Mouse (Mus musculus): Measurements from ENCODE around the gene Sod3. TPM values are rescaled to one million over a fixed set of nuclear protein-coding genes. Genes with fewer than 3 reads are reported as not detected.
A peak's percentile ranks its signal among the peaks of the same experiment; 100 is the strongest.

Gene Sod3
- polyA plus RNA-seq, 1 experiment = 19.6 TPM

DNA sequence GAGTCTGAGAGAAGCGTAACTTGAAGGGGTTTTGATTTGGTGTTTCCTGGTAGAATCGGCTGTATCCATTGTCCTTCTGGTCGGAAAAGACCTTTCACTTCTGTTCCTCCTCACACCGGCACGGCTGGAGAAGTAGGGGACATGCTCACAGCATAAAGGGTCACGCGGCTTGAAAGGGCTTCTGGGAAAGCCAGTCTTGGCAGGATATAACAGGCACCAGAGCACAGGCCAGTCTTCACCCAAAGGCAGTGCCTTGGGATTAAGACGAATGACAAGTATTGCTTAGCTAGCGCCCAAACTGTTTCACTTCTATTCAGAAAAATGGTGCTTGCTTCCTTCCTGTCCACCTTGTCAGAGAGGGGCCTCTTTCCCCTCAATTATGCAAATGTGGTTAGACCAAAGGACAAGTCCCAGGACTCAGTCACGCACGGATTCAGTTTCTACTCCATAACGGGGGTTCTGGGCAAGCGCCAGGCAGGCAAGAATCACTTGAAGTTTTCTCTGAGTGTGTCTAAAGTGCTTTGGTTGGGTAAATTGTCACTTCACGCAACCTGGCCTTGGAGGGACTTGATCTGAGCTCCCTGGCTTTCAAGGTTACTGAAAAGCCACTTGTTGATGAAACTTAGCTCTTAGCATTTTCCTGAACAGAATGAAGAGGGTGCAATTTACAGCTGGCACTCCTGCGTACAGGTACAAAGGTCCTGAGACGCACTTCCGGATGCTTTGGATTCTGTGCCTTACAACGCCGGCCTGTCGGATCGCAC lies 3.1 kb upstream of the Sod3 start:
- Histone ChIP-seq H3K27me3 (ENCODE audit: control insufficient read depth, insufficient read depth, low read length) (no peaks in the 10 kb centered on the region), H3K4me1 (ENCODE audit: control insufficient read depth, insufficient read depth, insufficient read length, low read length) (peaks cover 18% of the 10 kb centered on the region), H3K36me3 (ENCODE audit: control insufficient read depth, insufficient read depth, low read length) (no peaks in the 10 kb centered on the region), H3K4me3 (ENCODE audit: low read depth, low read length) (peak overlapping the region; percentile 37), H3K27ac (ENCODE audit: insufficient read depth, low read depth, low read length) (peak overlapping the region; percentile 93)
- TF ChIP-seq POLR2A (IDR thresholded peaks at IDR 0.05; ENCODE audit: low read depth, low read length) (no peak), CTCF (IDR thresholded peaks at IDR 0.05; ENCODE audit: extremely low read depth, insufficient read length, insufficient replicate concordance, low read depth, low read length) (no peak)
- WGBS = 21% methylated on average over 21 of the region's 21 CpGs

DNA sequence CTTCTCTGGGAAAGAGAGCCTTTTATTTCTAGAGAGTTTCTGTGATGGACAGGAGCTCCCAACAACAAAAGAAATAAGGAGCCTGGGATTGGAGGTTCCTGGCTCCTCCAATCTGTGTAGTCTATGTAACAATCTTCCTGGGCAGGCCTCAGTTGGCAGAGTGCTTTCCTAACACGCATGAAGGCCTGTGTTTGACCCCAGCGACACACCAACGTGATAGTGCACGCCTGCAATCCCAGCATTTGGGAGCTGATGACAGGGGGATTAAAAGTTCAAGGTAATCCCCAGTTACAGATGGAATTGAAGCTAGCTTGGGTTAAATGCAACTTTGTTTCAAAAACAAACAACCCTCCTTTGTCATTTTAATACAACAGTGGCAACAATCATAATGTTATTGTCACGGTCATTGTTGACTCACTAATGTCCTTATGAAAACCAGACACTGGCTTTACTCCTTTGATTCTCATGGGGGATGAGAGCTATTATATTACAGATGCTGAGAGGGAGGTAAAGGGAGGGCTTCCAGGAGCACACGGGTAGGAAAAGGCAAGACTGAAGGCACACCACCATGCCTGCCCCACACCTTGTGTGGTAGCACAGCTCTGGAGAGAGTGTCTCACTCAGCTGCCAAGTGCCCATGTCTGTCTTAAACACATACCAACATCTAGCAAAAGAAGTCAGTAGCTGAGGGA lies 669 bp upstream of the Sod3 start:
- Histone ChIP-seq H3K27ac (ENCODE audit: insufficient read depth, low read depth, low read length) (no peak overlapping the region), H3K4me3 (ENCODE audit: low read depth, low read length) (no peak overlapping the region), H3K27me3 (ENCODE audit: control insufficient read depth, insufficient read depth, low read length) (no peaks in the 10 kb centered on the region), H3K4me1 (ENCODE audit: control insufficient read depth, insufficient read depth, insufficient read length, low read length) (peaks cover 10% of the 10 kb centered on the region), H3K36me3 (ENCODE audit: control insufficient read depth, insufficient read depth, low read length) (no peaks in the 10 kb centered on the region)
- no peak for TF ChIP-seq CTCF (IDR thresholded peaks at IDR 0.05; ENCODE audit: extremely low read depth, insufficient read length, insufficient replicate concordance, low read depth, low read length)
- TF ChIP-seq POLR2A (IDR thresholded peaks at IDR 0.05; ENCODE audit: low read depth, low read length) = no peak
- 86% methylated on average over 6 of the region's 6 CpGs for WGBS

DNA sequence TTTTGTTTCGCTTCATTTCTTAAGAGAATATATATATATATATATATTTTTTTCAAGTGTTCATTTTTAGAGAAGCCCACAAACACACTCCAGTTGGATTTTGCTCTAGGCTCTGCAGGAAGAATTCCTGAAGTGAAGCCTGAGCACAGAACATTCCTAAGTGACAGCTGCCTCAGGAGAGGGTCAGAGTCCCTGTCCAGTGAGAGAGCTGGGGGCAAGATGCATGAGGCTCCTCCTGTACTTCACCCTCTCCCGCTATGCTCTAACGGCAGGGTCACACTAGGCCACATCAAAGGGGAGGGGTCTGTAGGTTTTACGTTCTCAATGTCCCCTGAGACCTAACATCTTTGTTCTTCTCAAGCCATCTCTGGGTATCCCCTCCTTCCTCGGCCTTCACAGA lies 930 bp downstream of the Sod3 start:
- peaks cover 11% of the 10 kb centered on the region for H3K4me1 ChIP-seq (ENCODE audit: control insufficient read depth, insufficient read depth, insufficient read length, low read length)
- H3K27ac ChIP-seq (ENCODE audit: insufficient read depth, low read depth, low read length) = no peak overlapping the region
- no peaks in the 10 kb centered on the region for H3K36me3 ChIP-seq (ENCODE audit: control insufficient read depth, insufficient read depth, low read length)
- H3K4me3 ChIP-seq (ENCODE audit: low read depth, low read length) = peak overlapping the region; percentile 8; the same call in 1 of the 2 replicates
- TF ChIP-seq CTCF (IDR thresholded peaks at IDR 0.05; ENCODE audit: extremely low read depth, insufficient read length, insufficient replicate concordance, low read depth, low read length) = no peak
- no peak for TF ChIP-seq POLR2A (IDR thresholded peaks at IDR 0.05; ENCODE audit: low read depth, low read length)
- H3K27me3 ChIP-seq (ENCODE audit: control insufficient read depth, insufficient read depth, low read length) = peaks cover 4% of the 10 kb centered on the region; the same call in 1 of the 2 replicates
- WGBS = 82% methylated on average over 5 of the region's 5 CpGs

DNA sequence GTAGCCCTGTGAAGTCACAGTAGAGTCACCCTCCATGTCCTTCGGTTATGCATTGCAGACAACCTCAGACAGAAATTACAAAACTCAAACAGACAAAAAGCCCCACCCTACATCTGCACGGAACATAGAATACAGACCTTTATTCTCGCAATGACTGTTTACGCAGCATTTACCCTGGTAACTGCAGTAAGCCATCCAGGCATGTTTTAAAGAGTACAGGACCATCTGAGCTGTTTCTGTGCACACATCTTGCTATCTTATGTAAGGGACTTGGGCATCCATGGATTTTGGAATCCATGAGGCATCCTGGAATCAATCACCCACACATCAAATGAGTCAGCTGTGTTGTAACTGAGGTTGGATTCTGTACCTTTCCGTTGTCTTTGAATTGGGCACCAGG lies 2.3 kb downstream of the Sod3 start:
- Histone ChIP-seq H3K4me1 (ENCODE audit: control insufficient read depth, insufficient read depth, insufficient read length, low read length) (peaks cover 3% of the 10 kb centered on the region; the same call in 1 of the 2 replicates), H3K36me3 (ENCODE audit: control insufficient read depth, insufficient read depth, low read length) (no peaks in the 10 kb centered on the region), H3K4me3 (ENCODE audit: low read depth, low read length) (no peak overlapping the region), H3K27ac (ENCODE audit: insufficient read depth, low read depth, low read length) (no peak overlapping the region), H3K27me3 (ENCODE audit: control insufficient read depth, insufficient read depth, low read length) (peaks cover 4% of the 10 kb centered on the region; the same call in 1 of the 2 replicates)
- 70% methylated on average over 5 of the region's 5 CpGs for WGBS
- no peak for TF ChIP-seq CTCF (IDR thresholded peaks at IDR 0.05; ENCODE audit: extremely low read depth, insufficient read length, insufficient replicate concordance, low read depth, low read length)
- TF ChIP-seq POLR2A (IDR thresholded peaks at IDR 0.05; ENCODE audit: low read depth, low read length) = no peak

DNA sequence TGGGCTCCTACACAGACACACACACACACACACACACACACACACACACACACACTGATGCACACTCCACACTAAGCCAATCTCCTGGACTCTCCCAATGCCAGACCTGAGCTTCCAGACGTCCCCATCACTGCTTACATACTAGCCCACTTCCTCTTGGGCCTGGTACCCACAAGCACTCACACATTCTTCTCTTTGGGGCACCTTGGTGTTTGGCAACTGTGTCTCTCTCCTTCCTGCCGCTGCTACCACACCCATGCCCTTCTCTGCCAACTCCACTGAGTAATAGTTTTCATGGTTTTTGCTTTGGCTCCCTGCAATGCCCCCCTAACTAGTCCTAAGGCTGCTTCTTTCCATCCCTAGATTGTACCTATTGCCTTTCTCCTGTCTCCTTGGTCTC lies 3.1 kb downstream of the Sod3 start:
- 40% methylated on average over 2 of the region's 2 CpGs for WGBS

DNA sequence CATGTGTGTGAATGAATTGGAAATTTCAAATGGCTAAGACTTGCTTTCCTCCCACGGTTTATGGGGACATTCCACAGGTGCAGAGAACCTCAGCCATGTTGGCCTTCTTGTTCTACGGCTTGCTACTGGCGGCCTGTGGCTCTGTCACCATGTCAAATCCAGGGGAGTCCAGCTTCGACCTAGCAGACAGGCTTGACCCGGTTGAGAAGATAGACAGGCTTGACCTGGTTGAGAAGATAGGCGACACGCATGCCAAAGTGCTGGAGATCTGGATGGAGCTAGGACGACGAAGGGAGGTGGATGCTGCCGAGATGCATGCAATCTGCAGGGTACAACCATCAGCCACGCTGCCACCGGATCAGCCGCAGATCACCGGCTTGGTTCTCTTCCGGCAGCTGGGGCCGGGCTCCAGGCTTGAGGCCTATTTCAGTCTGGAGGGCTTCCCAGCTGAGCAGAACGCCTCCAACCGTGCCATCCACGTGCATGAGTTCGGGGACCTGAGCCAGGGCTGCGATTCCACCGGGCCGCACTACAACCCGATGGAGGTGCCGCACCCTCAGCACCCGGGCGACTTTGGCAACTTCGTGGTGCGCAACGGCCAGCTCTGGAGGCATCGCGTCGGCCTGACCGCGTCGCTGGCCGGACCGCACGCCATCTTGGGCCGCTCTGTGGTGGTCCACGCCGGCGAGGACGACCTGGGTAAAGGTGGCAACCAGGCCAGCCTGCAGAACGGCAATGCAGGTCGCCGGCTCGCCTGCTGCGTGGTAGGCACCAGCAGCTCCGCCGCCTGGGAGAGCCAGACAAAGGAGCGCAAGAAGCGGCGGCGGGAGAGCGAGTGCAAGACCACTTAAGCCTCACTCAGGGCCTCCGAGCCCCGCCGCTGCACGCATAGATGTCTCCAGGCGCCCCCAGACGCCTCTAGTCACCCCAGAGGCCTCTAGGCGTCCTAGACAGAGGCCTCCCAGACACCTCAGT lies 4.6 kb downstream of the Sod3 start:
- Histone ChIP-seq H3K36me3 (ENCODE audit: control insufficient read depth, insufficient read depth, low read length) (no peaks in the 10 kb centered on the region), H3K27ac (ENCODE audit: insufficient read depth, low read depth, low read length) (no peak overlapping the region), H3K27me3 (ENCODE audit: control insufficient read depth, insufficient read depth, low read length) (peaks cover 4% of the 10 kb centered on the region; the same call in 1 of the 2 replicates), H3K4me1 (ENCODE audit: control insufficient read depth, insufficient read depth, insufficient read length, low read length) (peaks cover 3% of the 10 kb centered on the region; the same call in 1 of the 2 replicates), H3K4me3 (ENCODE audit: low read depth, low read length) (no peak overlapping the region)
- WGBS = 55% methylated on average over 63 of the region's 63 CpGs
- no peak for TF ChIP-seq CTCF (IDR thresholded peaks at IDR 0.05; ENCODE audit: extremely low read depth, insufficient read length, insufficient replicate concordance, low read depth, low read length)
- no peak for TF ChIP-seq POLR2A (IDR thresholded peaks at IDR 0.05; ENCODE audit: low read depth, low read length)

More for the DNA sequence above, 3.1 kb downstream of the Sod3 start:
- H3K27ac ChIP-seq (ENCODE audit: insufficient read depth, low read depth, low read length) = no peak overlapping the region
- peaks cover 4% of the 10 kb centered on the region; the same call in 1 of the 2 replicates for H3K27me3 ChIP-seq (ENCODE audit: control insufficient read depth, insufficient read depth, low read length)
- peaks cover 3% of the 10 kb centered on the region; the same call in 1 of the 2 replicates for H3K4me1 ChIP-seq (ENCODE audit: control insufficient read depth, insufficient read depth, insufficient read length, low read length)
- no peak overlapping the region for H3K4me3 ChIP-seq (ENCODE audit: low read depth, low read length)
- H3K36me3 ChIP-seq (ENCODE audit: control insufficient read depth, insufficient read depth, low read length) = no peaks in the 10 kb centered on the region
- no peak for TF ChIP-seq CTCF (IDR thresholded peaks at IDR 0.05; ENCODE audit: extremely low read depth, insufficient read length, insufficient replicate concordance, low read depth, low read length)
- no peak for TF ChIP-seq POLR2A (IDR thresholded peaks at IDR 0.05; ENCODE audit: low read depth, low read length)
